Mouse (Mus musculus): ENCODE results near the gene Sdhaf4.
"Not testable (repeated sequence)": the region's sequence is repeated elsewhere in the genome, so short reads cannot be mapped to it uniquely, and the experiment has no call there.

The Sdhaf4 gene

GRCm38 (mm10) chr1:24005070-24005804 lies at the start of gene Sdhaf4:
TSS of gene Sdhaf4 (minus strand) at chr1:24005656.
- peak; percentile 93 to 94 for DNase-seq (ENCODE audit: low spot score in 2 of 2)

GRCm38 (mm10) chr1:24046730-24047510 lies 41.5 kb upstream of the Sdhaf4 start:
- no peak for DNase-seq (ENCODE audit: low spot score in 2 of 2)

- DNase-seq (ENCODE audit: low spot score in 2 of 2), result no peak
These were observed 40.2 kb upstream of the Sdhaf4 start for GRCm38 (mm10) chr1:24045627-24046026.

GRCm38 (mm10) chr1:24043007-24043406 lies 37.6 kb upstream of the Sdhaf4 start:
- DNase-seq (ENCODE audit: low spot score in 2 of 2), result no peak

GRCm38 (mm10) chr1:24033759-24034423 lies 28.4 kb upstream of the Sdhaf4 start:
- no peak for DNase-seq (ENCODE audit: low spot score in 2 of 2)

GRCm38 (mm10) chr1:24010821-24011220 lies 5.4 kb upstream of the Sdhaf4 start:
- no peak for DNase-seq (ENCODE audit: low spot score in 2 of 2)

- DNase-seq (ENCODE audit: low spot score in 2 of 2), result no peak
These were observed 4.6 kb upstream of the Sdhaf4 start for GRCm38 (mm10) chr1:24010016-24010415.

- no peak for DNase-seq (ENCODE audit: low spot score in 2 of 2)
These were observed 2.2 kb upstream of the Sdhaf4 start for GRCm38 (mm10) chr1:24007621-24008020.

- DNase-seq (ENCODE audit: low spot score in 2 of 2), result no peak
These were observed 6.1 kb downstream of the Sdhaf4 start for GRCm38 (mm10) chr1:23999318-23999717.

GRCm38 (mm10) chr1:23998866-23999265 lies 6.6 kb downstream of the Sdhaf4 start:
- DNase-seq (ENCODE audit: low spot score in 2 of 2), result no peak

GRCm38 (mm10) chr1:23998120-23998810 lies 7.2 kb downstream of the Sdhaf4 start:
- no peak for DNase-seq (ENCODE audit: low spot score in 2 of 2)

GRCm38 (mm10) chr1:23997493-23997892 lies 8.0 kb downstream of the Sdhaf4 start:
- DNase-seq (ENCODE audit: low spot score in 2 of 2), result no peak

GRCm38 (mm10) chr1:23995420-23995819 lies 10.0 kb downstream of the Sdhaf4 start:
- no peak for DNase-seq (ENCODE audit: low spot score in 2 of 2)

- no peak for DNase-seq (ENCODE audit: low spot score in 2 of 2)
These were observed 22.3 kb downstream of the Sdhaf4 start for GRCm38 (mm10) chr1:23983118-23983517.

- peak; percentile 47 to 70 for DNase-seq (ENCODE audit: low spot score in 2 of 2)
These were observed 27.2 kb downstream of the Sdhaf4 start for GRCm38 (mm10) chr1:23978281-23978680.

GRCm38 (mm10) chr1:23971159-23971558 lies 34.3 kb downstream of the Sdhaf4 start:
- DNase-seq (ENCODE audit: low spot score in 2 of 2), result not testable (repeated sequence)

GRCm38 (mm10) chr1:23968027-23968725 lies 37.3 kb downstream of the Sdhaf4 start:
- no peak for DNase-seq (ENCODE audit: low spot score in 2 of 2)

GRCm38 (mm10) chr1:23966226-23966625 lies 39.2 kb downstream of the Sdhaf4 start:
- DNase-seq (ENCODE audit: low spot score in 2 of 2), result no peak

GRCm38 (mm10) chr1:23959415-23959732 lies 46.1 kb downstream of the Sdhaf4 start:
- no peak for DNase-seq (ENCODE audit: low spot score in 2 of 2)

- no peak for DNase-seq (ENCODE audit: low spot score in 2 of 2)
These were observed 46.6 kb downstream of the Sdhaf4 start for GRCm38 (mm10) chr1:23958668-23959414.

GRCm38 (mm10) chr1:23958101-23958500 lies 47.4 kb downstream of the Sdhaf4 start:
- DNase-seq (ENCODE audit: low spot score in 2 of 2), result no peak
